Mouse (Mus musculus) midbrain, embryonic 12.5 days (tissue): ENCODE data around the gene Rph3a. TPM values are rescaled to one million over a fixed set of nuclear protein-coding genes. Genes with fewer than 3 reads are reported as not detected.

Experiments
- ATAC-seq: fragments of 200-750 bp; cut with Nextera tagmentation; 2 replicates; pipeline ENCODE4 v1.8.0; 2017; ENCODE audit warnings: low read depth, moderate TSS enrichment, moderate library complexity; ENCODE audit not compliant: low FRiP score
- H3K27ac ChIP-seq: fragments of 300-500 bp; sonication (generic); replicated peaks from 2 replicates; pipeline ENCODE4 v1.5.1; 2016; ENCODE audit warnings: mild to moderate bottlenecking
- H3K27me3 ChIP-seq: fragments of 300-500 bp; sonication (generic); 2 replicates; pipeline ENCODE4 v1.6.1; 2016; ENCODE audit warnings: mild to moderate bottlenecking
- H3K36me3 ChIP-seq: fragments of 300-500 bp; sonication (generic); 2 replicates; pipeline ENCODE4 v1.6.1; 2016
- H3K4me1 ChIP-seq: fragments of 300-500 bp; sonication (generic); 2 replicates; pipeline ENCODE4 v1.6.1; 2016
- H3K4me2 ChIP-seq: fragments of 300-500 bp; sonication (generic); replicated peaks from 2 replicates; pipeline ENCODE4 v1.6.1; 2016; ENCODE audit warnings: mild to moderate bottlenecking, moderate library complexity
- H3K4me3 ChIP-seq: fragments of 300-500 bp; sonication (generic); 2 replicates; pipeline ENCODE4 v1.5.1; 2016; ENCODE audit warnings: mild to moderate bottlenecking
- H3K9ac ChIP-seq: fragments of 300-500 bp; sonication (generic); replicated peaks from 2 replicates; pipeline ENCODE4 v1.6.1; 2016; ENCODE audit warnings: mild to moderate bottlenecking, moderate library complexity
- H3K9me3 ChIP-seq: fragments of 300-500 bp; sonication (generic); 2 replicates; pipeline ENCODE4 v1.6.1; 2016; ENCODE audit warnings: mild to moderate bottlenecking
- WGBS: fragments of 180-500 bp; shearing (Covaris S2); methylation state at CpG from one replicate; pipeline ENCODE4 v1.1.7; 2016; 5-methylcytosine and 5-hydroxymethylcytosine counted together
- polyA plus RNA-seq: library from polyadenylated mRNA; unstranded; fragments of >200 nt; fragmentation: Nextera tagmentation; extraction: Ambion mirVana; gene quantifications from 2 replicates; pipeline ENCODE4 v1.2.1, GENCODE M21; 2016

The Rph3a gene
- polyA plus RNA-seq, 1 experiment from 2014 or later: 3.3 TPM

GRCm38 (mm10) chr5:121008411-121009239, 1.3 kb downstream of the Rph3a start:
- Histone ChIP-seq H3K4me1 (peaks cover 29% of the 10 kb centered on the region), H3K27me3 (peaks cover 40% of the 10 kb centered on the region), H3K36me3 (no peaks in the 10 kb centered on the region), H3K9me3 (no peaks in the 10 kb centered on the region), H3K27ac (no peak overlapping the region), H3K4me2 (peak overlapping the region; percentile 58), H3K4me3 (peak overlapping the region; percentile 37), H3K9ac (0 out of 2 replicates have a peak overlapping the region, but pooled peaks have one; percentile 28)
- no peak for ATAC-seq
- WGBS: 10% methylated on average over 15 of the region's 15 CpGs

GRCm38 (mm10) chr5:121007563-121007962, 2.3 kb downstream of the Rph3a start:
- Histone ChIP-seq H3K9ac (no peak overlapping the region), H3K27me3 (peaks cover 43% of the 10 kb centered on the region), H3K4me2 (0 out of 2 replicates have a peak overlapping the region, but pooled peaks have one; percentile 58), H3K36me3 (no peaks in the 10 kb centered on the region), H3K4me3 (no peak overlapping the region), H3K9me3 (no peaks in the 10 kb centered on the region), H3K4me1 (peaks cover 34% of the 10 kb centered on the region), H3K27ac (no peak overlapping the region)
- WGBS: 79% methylated on average over 3 of the region's 3 CpGs
- ATAC-seq: no peak

GRCm38 (mm10) chr5:121007130-121007529, 2.8 kb downstream of the Rph3a start:
- Histone ChIP-seq H3K4me3 (no peak overlapping the region), H3K36me3 (no peaks in the 10 kb centered on the region), H3K27me3 (peaks cover 39% of the 10 kb centered on the region), H3K4me1 (peaks cover 34% of the 10 kb centered on the region), H3K4me2 (no peak overlapping the region), H3K27ac (no peak overlapping the region), H3K9ac (no peak overlapping the region), H3K9me3 (no peaks in the 10 kb centered on the region)
- ATAC-seq: no peak
- 82% methylated on average over 8 of the region's 8 CpGs for WGBS

DNA sequence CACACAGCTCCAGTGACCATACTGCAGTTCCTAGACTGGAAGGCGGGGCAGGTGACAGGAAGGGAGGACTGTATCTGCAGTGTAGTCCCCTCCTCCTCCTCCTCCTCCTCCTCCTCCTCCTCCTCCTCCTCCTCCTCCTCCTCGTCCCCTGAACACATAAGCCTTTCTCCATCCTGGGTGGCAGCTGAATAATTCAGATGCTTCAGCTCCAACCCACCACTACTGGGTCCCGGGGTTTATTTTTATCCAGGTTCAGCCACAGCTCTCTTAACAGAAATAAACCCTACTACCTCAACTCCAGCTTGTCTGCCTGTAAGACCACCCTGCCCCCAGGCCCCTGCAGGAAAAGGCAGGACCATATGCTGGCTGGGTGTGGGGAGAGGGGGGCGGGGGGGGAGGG, 3.7 kb downstream of the Rph3a start:
- Histone ChIP-seq H3K27ac (no peak overlapping the region), H3K4me1 (peaks cover 34% of the 10 kb centered on the region), H3K9me3 (no peaks in the 10 kb centered on the region), H3K9ac (no peak overlapping the region), H3K36me3 (no peaks in the 10 kb centered on the region), H3K27me3 (peaks cover 37% of the 10 kb centered on the region), H3K4me2 (no peak overlapping the region), H3K4me3 (no peak overlapping the region)
- WGBS: 60% methylated on average over 3 of the region's 4 CpGs
- no peak for ATAC-seq

DNA sequence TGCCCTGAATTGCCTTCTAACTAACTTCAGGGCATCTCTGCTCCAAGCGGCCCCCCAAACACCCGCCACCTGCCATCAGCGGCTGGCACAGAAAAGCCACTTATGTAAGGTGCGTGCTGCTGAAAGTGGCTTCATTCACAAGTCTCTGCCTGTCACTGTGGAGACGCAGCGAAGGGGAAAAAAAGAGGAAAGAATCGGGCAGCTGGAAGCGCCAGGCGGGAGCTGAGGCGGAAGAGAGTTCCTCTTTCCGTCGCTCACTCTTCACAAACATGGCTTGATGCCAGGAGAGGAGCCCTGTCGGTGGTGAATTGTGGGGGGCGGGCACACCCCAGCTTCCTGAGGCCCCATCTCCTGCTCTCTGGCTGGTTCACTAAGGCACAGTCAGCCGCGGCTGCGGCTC, 6.1 kb downstream of the Rph3a start:
- Histone ChIP-seq H3K9me3 (no peaks in the 10 kb centered on the region), H3K4me1 (peaks cover 22% of the 10 kb centered on the region), H3K4me3 (peak overlapping the region; percentile 5; the same call in 1 of the 2 replicates), H3K36me3 (no peaks in the 10 kb centered on the region), H3K9ac (0 out of 2 replicates have a peak overlapping the region, but pooled peaks have one; percentile 37), H3K27ac (no peak overlapping the region), H3K4me2 (peak overlapping the region; percentile 35), H3K27me3 (peaks cover 24% of the 10 kb centered on the region)
- no peak for ATAC-seq
- WGBS: 25% methylated on average over 17 of the region's 17 CpGs

DNA sequence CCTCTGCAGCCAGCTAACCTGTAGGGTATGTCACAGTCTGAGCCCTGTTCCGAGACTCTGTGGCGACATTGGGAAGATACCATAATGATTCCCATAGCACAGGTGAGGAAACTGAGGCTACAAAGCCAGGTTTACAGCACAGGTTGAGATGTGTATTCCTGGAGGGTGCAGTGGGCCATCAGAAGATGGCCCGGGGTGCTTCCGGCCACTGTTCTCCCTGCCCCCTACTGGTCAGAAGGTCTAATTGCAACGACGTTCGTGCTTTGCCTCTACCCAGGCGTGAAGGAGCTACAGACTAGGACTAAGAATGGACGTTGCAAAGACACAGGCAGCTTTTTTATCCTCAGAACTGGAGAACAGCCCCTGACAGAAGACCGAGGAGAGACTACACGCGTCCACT, 10.3 kb downstream of the Rph3a start:
- no peak for ATAC-seq
- no peaks in the 10 kb centered on the region for H3K9me3 ChIP-seq
- H3K36me3 ChIP-seq: no peaks in the 10 kb centered on the region
- no peak overlapping the region for H3K9ac ChIP-seq
- no peak overlapping the region for H3K4me3 ChIP-seq
- 0 out of 2 replicates have a peak, but pooled peaks cover 8% of the 10 kb centered on the region for H3K27me3 ChIP-seq
- no peak overlapping the region for H3K27ac ChIP-seq
- WGBS: 38% methylated on average over 12 of the region's 12 CpGs
- no peak overlapping the region for H3K4me2 ChIP-seq
- H3K4me1 ChIP-seq: peaks cover 14% of the 10 kb centered on the region

DNA sequence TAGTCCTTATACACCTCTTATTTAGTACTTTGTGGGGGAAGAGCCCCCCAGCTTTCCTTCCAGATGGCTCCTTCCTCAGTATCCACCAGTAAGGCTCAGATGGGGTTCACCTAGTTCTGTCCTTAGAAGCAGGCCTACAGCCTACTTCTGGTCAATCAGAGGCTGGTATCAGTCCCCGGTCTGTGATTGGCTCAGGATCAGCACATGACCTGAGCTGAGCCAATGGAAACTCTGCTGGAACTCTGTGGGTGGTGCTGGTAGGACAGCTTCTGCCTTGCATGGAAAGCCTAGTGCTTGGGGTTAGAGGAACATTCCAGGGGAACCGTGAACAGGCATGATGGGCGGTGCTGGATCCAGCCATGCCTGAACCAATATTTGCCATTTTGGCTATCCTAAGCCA, 21.5 kb downstream of the Rph3a start:
- WGBS: 89% methylated on average over 3 of the region's 3 CpGs
- H3K9me3 ChIP-seq: no peaks in the 10 kb centered on the region
- no peak overlapping the region for H3K27ac ChIP-seq
- H3K9ac ChIP-seq: no peak overlapping the region
- no peak overlapping the region for H3K4me2 ChIP-seq
- H3K27me3 ChIP-seq: 0 out of 2 replicates have a peak, but pooled peaks cover 4% of the 10 kb centered on the region
- no peak for ATAC-seq
- H3K4me1 ChIP-seq: no peaks in the 10 kb centered on the region
- no peak overlapping the region for H3K4me3 ChIP-seq
- H3K36me3 ChIP-seq: no peaks in the 10 kb centered on the region

- no peaks in the 10 kb centered on the region for H3K27me3 ChIP-seq
- no peaks in the 10 kb centered on the region for H3K36me3 ChIP-seq
Observed at GRCm38 (mm10) chr5:120983029-120983428, 26.9 kb downstream of the Rph3a start.

GRCm38 (mm10) chr5:120981211-120981610, 28.7 kb downstream of the Rph3a start:
- 94% methylated on average over 11 of the region's 11 CpGs for WGBS
- no peaks in the 10 kb centered on the region for H3K36me3 ChIP-seq
- H3K27me3 ChIP-seq: peaks cover 3% of the 10 kb centered on the region; the same call in 1 of the 2 replicates
- H3K4me2 ChIP-seq: no peak overlapping the region
- H3K9ac ChIP-seq: no peak overlapping the region
- no peak overlapping the region for H3K4me3 ChIP-seq
- no peak for ATAC-seq
- no peak overlapping the region for H3K27ac ChIP-seq
- no peaks in the 10 kb centered on the region for H3K4me1 ChIP-seq
- peaks cover 7% of the 10 kb centered on the region; the same call in 1 of the 2 replicates for H3K9me3 ChIP-seq

More at GRCm38 (mm10) chr5:120983029-120983428, 26.9 kb downstream of the Rph3a start:
- WGBS: 85% methylated on average over 1 of the region's 1 CpGs
- no peaks in the 10 kb centered on the region for H3K4me1 ChIP-seq
- H3K9ac ChIP-seq: no peak overlapping the region
- ATAC-seq: no peak
- no peak overlapping the region for H3K4me2 ChIP-seq
- H3K4me3 ChIP-seq: no peak overlapping the region
- H3K27ac ChIP-seq: no peak overlapping the region
- peaks cover 7% of the 10 kb centered on the region; the same call in 1 of the 2 replicates for H3K9me3 ChIP-seq

- Histone ChIP-seq H3K4me3 (no peak overlapping the region), H3K27me3 (peaks cover 3% of the 10 kb centered on the region; the same call in 1 of the 2 replicates), H3K4me2 (no peak overlapping the region), H3K27ac (no peak overlapping the region), H3K9ac (no peak overlapping the region), H3K9me3 (peaks cover 7% of the 10 kb centered on the region; the same call in 1 of the 2 replicates), H3K36me3 (no peaks in the 10 kb centered on the region), H3K4me1 (no peaks in the 10 kb centered on the region)
- WGBS: 84% methylated on average over 2 of the region's 2 CpGs
- no peak for ATAC-seq
Observed at GRCm38 (mm10) chr5:120980116-120980515, 29.8 kb downstream of the Rph3a start.

- Histone ChIP-seq H3K4me3 (no peak overlapping the region), H3K36me3 (no peaks in the 10 kb centered on the region), H3K27ac (no peak overlapping the region), H3K27me3 (peaks cover 3% of the 10 kb centered on the region; the same call in 1 of the 2 replicates), H3K4me1 (no peaks in the 10 kb centered on the region), H3K9ac (no peak overlapping the region), H3K4me2 (no peak overlapping the region), H3K9me3 (peaks cover 7% of the 10 kb centered on the region; the same call in 1 of the 2 replicates)
- 56% methylated on average over 3 of the region's 3 CpGs for WGBS
- no peak for ATAC-seq
Observed at GRCm38 (mm10) chr5:120976138-120976537, 33.8 kb downstream of the Rph3a start.

GRCm38 (mm10) chr5:120974522-120974921, 35.4 kb downstream of the Rph3a start:
- Histone ChIP-seq H3K9me3 (0 out of 2 replicates have a peak, but pooled peaks cover under 1% of the 10 kb centered on the region), H3K27ac (no peak overlapping the region), H3K36me3 (no peaks in the 10 kb centered on the region), H3K4me3 (no peak overlapping the region), H3K9ac (no peak overlapping the region), H3K4me2 (no peak overlapping the region), H3K4me1 (0 out of 2 replicates have a peak, but pooled peaks cover 4% of the 10 kb centered on the region), H3K27me3 (peaks cover 3% of the 10 kb centered on the region; the same call in 1 of the 2 replicates)
- WGBS: 64% methylated on average over 8 of the region's 8 CpGs
- ATAC-seq: no peak
